Mouse (Mus musculus): ENCODE data around the gene Gm5089. TPM values are rescaled to one million over a fixed set of nuclear protein-coding genes. Genes with fewer than 3 reads are reported as not detected.

Gm5089 gene
- polyA plus RNA-seq, 1 experiment from 2014 or later = not detected

DNA sequence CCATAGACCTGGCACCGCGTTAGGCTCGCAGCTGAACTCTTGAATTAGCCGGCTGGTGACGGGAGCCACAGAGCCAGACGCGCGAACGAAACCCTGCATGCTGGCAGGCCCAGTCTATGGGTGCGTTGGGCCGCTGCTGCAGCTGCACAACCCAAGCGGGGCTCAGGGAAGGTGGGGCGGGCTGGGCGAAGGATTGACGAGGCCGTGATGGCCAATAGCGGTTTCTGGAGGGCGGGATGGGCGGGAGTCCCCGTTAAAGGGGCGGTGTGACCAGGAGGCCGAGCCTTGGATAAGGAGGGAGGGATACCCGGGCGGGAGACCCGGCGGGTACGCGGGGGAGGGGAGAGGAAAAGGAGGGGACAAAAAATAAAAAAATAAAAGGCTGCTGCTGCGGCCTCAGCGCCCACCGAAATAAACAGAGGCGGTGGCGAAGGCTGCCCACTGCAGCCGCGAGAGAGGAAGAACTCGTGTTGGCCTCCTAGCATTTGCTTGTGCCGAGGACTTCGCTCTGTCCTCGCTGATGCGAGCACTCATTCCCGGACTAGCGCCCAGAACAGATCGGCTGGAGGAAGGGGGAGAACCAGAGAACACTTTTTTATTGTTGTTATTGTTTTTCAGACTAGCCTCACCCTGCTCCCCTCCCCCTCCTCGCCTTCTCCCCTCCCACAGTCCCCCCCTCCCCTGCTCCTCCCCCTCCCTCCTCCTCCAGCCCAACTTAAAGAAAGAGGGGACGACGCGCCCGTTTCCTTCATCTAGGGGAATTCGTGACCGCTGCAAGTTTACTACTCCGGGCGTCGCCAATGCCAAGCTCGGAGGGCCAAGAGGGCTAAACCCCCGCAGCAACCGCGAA, 23.4 kb upstream of the Gm5089 start:
- H3K4me2 ChIP-seq (ENCODE audit: low read depth, low read length) = peak overlapping the region; percentile 65
- no peaks in the 10 kb centered on the region for H3K36me3 ChIP-seq (ENCODE audit: control insufficient read depth, insufficient read depth, low read length)
- H3K4me1 ChIP-seq (ENCODE audit: control insufficient read depth, insufficient read depth, low read length) = peaks cover 18% of the 10 kb centered on the region
- ATAC-seq = peak; percentile 64
- H3K4me3 ChIP-seq (ENCODE audit: low read length) = peak overlapping the region; percentile 41
- peaks cover 84% of the 10 kb centered on the region for H3K27me3 ChIP-seq (replicated peaks; ENCODE audit: control insufficient read depth, insufficient read depth, low read length)
- H3K9ac ChIP-seq (ENCODE audit: low read depth, low read length) = no peak overlapping the region
- WGBS = under 1% methylated on average over 57 of the region's 57 CpGs
- H3K9me3 ChIP-seq (ENCODE audit: control insufficient read depth, low read length) = no peaks in the 10 kb centered on the region
- H3K27ac ChIP-seq (ENCODE audit: low read length) = no peak overlapping the region

DNA sequence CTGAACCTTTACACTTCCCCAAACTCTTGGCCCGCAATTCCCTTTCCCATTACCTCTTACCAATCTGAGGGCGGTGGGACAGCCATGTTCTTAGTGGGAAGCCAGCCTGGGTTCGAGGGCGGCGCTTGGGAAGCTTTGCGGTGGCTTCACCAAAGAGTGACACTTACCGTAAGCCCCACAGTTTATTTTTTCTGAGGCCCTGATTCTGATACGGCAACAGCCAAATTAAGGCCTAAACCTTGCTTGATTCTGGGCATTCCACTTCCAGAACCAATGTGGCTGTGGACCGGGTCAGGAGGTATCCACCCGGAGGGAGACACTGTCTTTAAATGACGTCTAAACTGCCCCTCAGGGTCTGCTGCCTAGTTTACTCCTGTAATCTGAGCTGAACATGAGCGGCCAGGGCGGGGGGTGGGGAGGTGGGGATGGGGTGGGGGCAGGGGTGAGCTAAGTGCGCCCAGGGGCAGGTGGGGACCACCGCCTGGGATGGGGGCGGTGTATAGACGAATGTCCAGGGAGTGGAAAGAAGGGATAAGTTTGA, 22.4 kb upstream of the Gm5089 start:
- no peak overlapping the region for H3K9ac ChIP-seq (ENCODE audit: low read depth, low read length)
- no peaks in the 10 kb centered on the region for H3K36me3 ChIP-seq (ENCODE audit: control insufficient read depth, insufficient read depth, low read length)
- no peak for ATAC-seq
- H3K27me3 ChIP-seq (replicated peaks; ENCODE audit: control insufficient read depth, insufficient read depth, low read length) = peaks cover 85% of the 10 kb centered on the region
- H3K27ac ChIP-seq (ENCODE audit: low read length) = no peak overlapping the region
- 1% methylated on average over 17 of the region's 17 CpGs for WGBS
- no peaks in the 10 kb centered on the region for H3K9me3 ChIP-seq (ENCODE audit: control insufficient read depth, low read length)
- no peak overlapping the region for H3K4me2 ChIP-seq (ENCODE audit: low read depth, low read length)
- H3K4me3 ChIP-seq (ENCODE audit: low read length) = no peak overlapping the region
- peaks cover 18% of the 10 kb centered on the region for H3K4me1 ChIP-seq (ENCODE audit: control insufficient read depth, insufficient read depth, low read length)

DNA sequence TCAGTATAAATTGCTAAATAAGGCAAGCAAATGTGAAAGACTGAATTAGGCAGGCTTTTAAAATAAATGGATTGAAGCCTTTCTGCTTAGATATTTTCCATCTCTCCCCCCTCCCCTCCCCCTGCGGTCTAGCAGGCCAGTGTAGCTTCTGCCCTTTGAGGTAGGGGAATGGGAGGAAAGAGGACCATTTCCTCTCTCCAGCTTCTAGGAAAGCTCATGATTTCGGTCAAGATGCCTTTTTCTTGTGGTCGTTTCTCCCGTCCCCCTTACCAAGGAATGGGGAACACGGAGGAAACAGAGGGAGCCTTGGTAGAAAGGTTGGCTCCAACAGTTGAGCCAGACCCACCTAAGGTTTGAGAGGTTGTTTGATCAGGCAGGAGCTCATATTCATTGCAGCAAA, 21.7 kb upstream of the Gm5089 start:
- Histone ChIP-seq H3K36me3 (ENCODE audit: control insufficient read depth, insufficient read depth, low read length) (no peaks in the 10 kb centered on the region), H3K4me1 (ENCODE audit: control insufficient read depth, insufficient read depth, low read length) (peaks cover 18% of the 10 kb centered on the region), H3K27me3 (replicated peaks; ENCODE audit: control insufficient read depth, insufficient read depth, low read length) (peaks cover 85% of the 10 kb centered on the region), H3K27ac (ENCODE audit: low read length) (no peak overlapping the region), H3K9ac (ENCODE audit: low read depth, low read length) (no peak overlapping the region), H3K4me3 (ENCODE audit: low read length) (no peak overlapping the region), H3K9me3 (ENCODE audit: control insufficient read depth, low read length) (no peaks in the 10 kb centered on the region), H3K4me2 (ENCODE audit: low read depth, low read length) (no peak overlapping the region)
- 6% methylated on average over 5 of the region's 5 CpGs for WGBS
- no peak for ATAC-seq

- Histone ChIP-seq H3K4me3 (ENCODE audit: low read length) (no peak overlapping the region), H3K9ac (ENCODE audit: low read depth, low read length) (no peak overlapping the region), H3K27me3 (replicated peaks; ENCODE audit: control insufficient read depth, insufficient read depth, low read length) (peaks cover 84% of the 10 kb centered on the region), H3K4me2 (ENCODE audit: low read depth, low read length) (no peak overlapping the region), H3K9me3 (ENCODE audit: control insufficient read depth, low read length) (no peaks in the 10 kb centered on the region), H3K27ac (ENCODE audit: low read length) (no peak overlapping the region), H3K4me1 (ENCODE audit: control insufficient read depth, insufficient read depth, low read length) (peaks cover 18% of the 10 kb centered on the region), H3K36me3 (ENCODE audit: control insufficient read depth, insufficient read depth, low read length) (no peaks in the 10 kb centered on the region)
- WGBS = 3% methylated on average over 13 of the region's 13 CpGs
- no peak for ATAC-seq
Observed at GRCm38 (mm10) chr14:122472161-122472560, 21.2 kb upstream of the Gm5089 start.

GRCm38 (mm10) chr14:122471449-122472085, 20.7 kb upstream of the Gm5089 start:
- Histone ChIP-seq H3K9ac (ENCODE audit: low read depth, low read length) (no peak overlapping the region), H3K4me3 (ENCODE audit: low read length) (no peak overlapping the region), H3K36me3 (ENCODE audit: control insufficient read depth, insufficient read depth, low read length) (no peaks in the 10 kb centered on the region), H3K9me3 (ENCODE audit: control insufficient read depth, low read length) (no peaks in the 10 kb centered on the region), H3K4me2 (ENCODE audit: low read depth, low read length) (no peak overlapping the region), H3K27ac (ENCODE audit: low read length) (no peak overlapping the region), H3K27me3 (replicated peaks; ENCODE audit: control insufficient read depth, insufficient read depth, low read length) (peaks cover 85% of the 10 kb centered on the region), H3K4me1 (ENCODE audit: control insufficient read depth, insufficient read depth, low read length) (peaks cover 18% of the 10 kb centered on the region)
- no peak for ATAC-seq
- WGBS = 8% methylated on average over 31 of the region's 31 CpGs

DNA sequence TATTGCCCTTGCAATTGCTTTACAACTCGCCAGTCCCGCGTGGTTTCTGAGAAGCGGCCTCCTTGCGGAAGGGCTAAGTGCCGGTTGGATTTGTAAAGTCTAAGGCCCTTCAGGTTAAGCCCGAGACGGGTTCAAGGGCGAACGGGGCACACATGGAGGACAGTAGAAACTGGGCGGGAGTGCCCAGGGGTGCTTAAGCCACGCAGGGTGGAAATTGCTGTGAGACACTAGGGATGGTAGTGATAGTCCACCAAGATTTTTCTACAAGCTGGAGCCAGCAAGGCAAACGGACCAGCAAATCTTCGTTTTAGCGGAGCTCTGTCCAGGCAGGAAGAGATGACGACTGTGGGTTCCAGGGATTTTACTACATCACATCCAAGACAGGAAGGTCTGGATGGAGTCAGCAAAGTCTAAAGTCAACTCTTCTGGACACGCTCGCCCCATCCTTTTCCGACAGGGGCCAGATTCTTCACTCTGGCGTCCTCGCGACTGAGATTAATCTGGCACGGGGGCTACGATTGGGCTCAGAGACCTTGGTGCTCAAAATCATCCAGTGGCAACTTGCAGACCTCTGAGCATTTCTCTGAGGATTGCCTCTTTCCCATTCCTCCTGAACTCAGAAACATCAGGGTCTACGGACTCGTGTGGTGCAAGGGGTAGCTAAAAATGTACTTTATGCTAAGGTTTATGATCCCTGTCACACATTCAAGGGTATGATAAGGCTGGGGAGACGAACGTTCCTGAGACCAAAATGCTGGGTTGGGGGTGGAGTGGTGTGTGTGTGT, 18.2 kb upstream of the Gm5089 start:
- no peak overlapping the region for H3K4me3 ChIP-seq (ENCODE audit: low read length)
- peaks cover 11% of the 10 kb centered on the region for H3K4me1 ChIP-seq (ENCODE audit: control insufficient read depth, insufficient read depth, low read length)
- ATAC-seq = no peak
- H3K4me2 ChIP-seq (ENCODE audit: low read depth, low read length) = no peak overlapping the region
- H3K27me3 ChIP-seq (replicated peaks; ENCODE audit: control insufficient read depth, insufficient read depth, low read length) = peaks cover 85% of the 10 kb centered on the region
- H3K27ac ChIP-seq (ENCODE audit: low read length) = no peak overlapping the region
- WGBS = 3% methylated on average over 28 of the region's 28 CpGs
- H3K9me3 ChIP-seq (ENCODE audit: control insufficient read depth, low read length) = no peaks in the 10 kb centered on the region
- H3K36me3 ChIP-seq (ENCODE audit: control insufficient read depth, insufficient read depth, low read length) = no peaks in the 10 kb centered on the region
- H3K9ac ChIP-seq (ENCODE audit: low read depth, low read length) = no peak overlapping the region

GRCm38 (mm10) chr14:122467926-122468841, 17.3 kb upstream of the Gm5089 start:
- Histone ChIP-seq H3K9ac (ENCODE audit: low read depth, low read length) (no peak overlapping the region), H3K4me3 (ENCODE audit: low read length) (no peak overlapping the region), H3K9me3 (ENCODE audit: control insufficient read depth, low read length) (no peaks in the 10 kb centered on the region), H3K4me2 (ENCODE audit: low read depth, low read length) (no peak overlapping the region), H3K4me1 (ENCODE audit: control insufficient read depth, insufficient read depth, low read length) (peaks cover 17% of the 10 kb centered on the region), H3K36me3 (ENCODE audit: control insufficient read depth, insufficient read depth, low read length) (no peaks in the 10 kb centered on the region), H3K27me3 (replicated peaks; ENCODE audit: control insufficient read depth, insufficient read depth, low read length) (peaks cover 84% of the 10 kb centered on the region), H3K27ac (ENCODE audit: low read length) (no peak overlapping the region)
- no peak for ATAC-seq
- WGBS = 6% methylated on average over 23 of the region's 23 CpGs

GRCm38 (mm10) chr14:122466756-122467362, 15.9 kb upstream of the Gm5089 start:
- Histone ChIP-seq H3K4me3 (ENCODE audit: low read length) (no peak overlapping the region), H3K27me3 (replicated peaks; ENCODE audit: control insufficient read depth, insufficient read depth, low read length) (peaks cover 86% of the 10 kb centered on the region), H3K27ac (ENCODE audit: low read length) (no peak overlapping the region), H3K4me1 (ENCODE audit: control insufficient read depth, insufficient read depth, low read length) (peaks cover 17% of the 10 kb centered on the region), H3K9me3 (ENCODE audit: control insufficient read depth, low read length) (no peaks in the 10 kb centered on the region), H3K9ac (ENCODE audit: low read depth, low read length) (no peak overlapping the region), H3K36me3 (ENCODE audit: control insufficient read depth, insufficient read depth, low read length) (no peaks in the 10 kb centered on the region), H3K4me2 (ENCODE audit: low read depth, low read length) (no peak overlapping the region)
- WGBS = 58% methylated on average over 7 of the region's 7 CpGs
- ATAC-seq = no peak

Measured in intestine, embryonic 16.5 days (tissue).